Mouse (Mus musculus) megakaryocyte-erythroid progenitor cell, adult 5 weeks (primary cell): Measurements from ENCODE around the gene Lrch2. TPM values are rescaled to one million over a fixed set of nuclear protein-coding genes. Genes with fewer than 3 reads are reported as not detected.

Source experiments
- polyA plus RNA-seq: library from polyadenylated mRNA; stranded (reverse); fragments of >175 nt; gene quantifications from 2 replicates; pipeline ENCODE4 v1.2.3, GENCODE M21; 2012

Lrch2 gene
- 0.32 and 0.37 TPM in 2 replicates for polyA plus RNA-seq

DNA sequence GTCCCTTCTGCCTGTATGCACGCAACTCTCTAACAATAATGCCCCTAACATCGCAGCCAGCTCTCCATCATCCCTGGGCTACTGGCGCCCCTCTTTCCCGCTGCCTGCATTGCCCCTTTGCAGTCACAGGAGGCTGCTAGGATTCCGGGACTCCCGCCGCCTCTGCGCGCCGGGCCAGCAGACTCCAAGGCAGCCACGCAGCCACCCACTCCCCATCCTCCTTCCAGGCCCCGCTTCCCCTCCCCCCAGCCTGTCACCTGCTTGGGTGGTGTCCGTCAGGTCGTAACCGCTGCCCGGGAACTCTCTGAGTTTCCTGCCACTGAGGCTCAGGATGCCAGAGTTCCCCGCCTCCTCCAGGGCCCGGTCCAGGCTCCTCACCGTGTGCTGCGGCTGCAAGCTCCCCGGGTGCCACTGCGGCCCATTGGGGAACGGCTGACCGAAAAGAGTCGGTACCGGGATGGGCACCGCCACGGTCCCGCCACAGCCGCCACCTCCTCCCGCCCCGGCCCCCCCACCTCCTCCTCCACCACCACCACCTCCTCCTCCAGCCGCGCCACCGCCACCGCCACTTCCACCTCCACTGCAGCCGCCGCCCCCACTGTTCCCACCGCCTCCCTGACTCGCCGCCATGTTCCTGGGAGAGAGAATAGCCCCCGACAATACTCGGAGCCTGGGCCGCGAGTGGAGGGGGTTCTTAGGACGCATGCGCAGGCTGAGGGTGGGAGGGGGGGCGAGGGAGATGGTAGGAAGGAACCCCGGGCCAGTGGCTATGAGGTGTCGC lies at the start of gene Lrch2:
TSS of gene Lrch2 (minus strand) at position 661 of the 781 bp plus-strand sequence.

GRCm38 (mm10) chrX:147453610-147454009 lies 100.3 kb downstream of the Lrch2 start, which contains the start of gene Vmn1r239-ps:
TSS of gene Vmn1r239-ps (minus strand) at chrX:147453710.

DNA sequence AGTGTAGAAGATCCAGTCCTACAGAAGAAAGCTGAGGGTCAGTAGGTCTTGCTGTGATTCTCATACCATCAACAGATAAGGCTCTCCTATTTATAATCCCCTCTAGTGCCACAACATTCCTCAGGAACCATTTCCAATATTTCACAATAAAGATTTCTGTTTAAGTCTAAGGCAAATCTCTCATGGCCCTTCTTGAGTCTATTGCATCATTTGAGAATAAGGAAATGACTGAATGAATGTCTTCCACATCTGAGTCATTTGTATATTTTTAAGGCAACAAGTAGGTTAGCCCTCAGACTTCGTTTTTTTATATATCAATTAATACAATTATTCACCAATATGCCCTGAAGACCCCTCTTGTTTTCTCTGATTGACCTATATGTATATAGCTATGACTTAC lies 124.8 kb downstream of the Lrch2 start, which contains the start of gene Il13ra2:
TSS of gene Il13ra2 (minus strand) at position 64 of the 400 bp plus-strand sequence.

Other genes with a start within 250 kb of the Lrch2 start
- not detected in 2 replicates for gene Il13ra2, start 124.9 kb downstream of the Lrch2 start, polyA plus RNA-seq
- not detected in 2 replicates for gene Vmn1r239-ps, start 100.4 kb downstream of the Lrch2 start, polyA plus RNA-seq
- gene Gm15128, start 211.9 kb upstream of the Lrch2 start, polyA plus RNA-seq, result not detected in 2 replicates